Mouse (Mus musculus) limb, embryonic 14.5 days (tissue): ENCODE measurements at regions not wholly inside any gene's neighbourhood (a gene's known extent, or its start where the extent isn't known, plus 50 kb on each side); places are given as distances from the start of the nearest gene placed in this dataset.

Source experiments
- ATAC-seq: fragments of 200-750 bp; cut with Nextera tagmentation; 2 replicates; pipeline ENCODE4 v1.8.0; 2017; ENCODE audit warnings: low read depth, moderate number of reproducible peaks, moderate TSS enrichment; ENCODE audit not compliant: low FRiP score
- DNase-seq: peaks from one replicate; pipeline ENCODE4 v3.0.0-alpha.2; 2015; ENCODE audit warnings: low spot score
- H3K27ac ChIP-seq: fragments of 300-500 bp; sonication (generic); replicated peaks from 2 replicates; pipeline ENCODE4 v1.5.1; 2014; ENCODE audit warnings: low read depth, mild to moderate bottlenecking, low read length, moderate library complexity, mixed read lengths
- H3K27me3 ChIP-seq: fragments of 300-500 bp; sonication (generic); 2 replicates; pipeline ENCODE4 v1.6.1; 2014; ENCODE audit warnings: low read length, mixed read lengths; ENCODE audit not compliant: control insufficient read depth, insufficient read depth
- H3K36me3 ChIP-seq: fragments of 300-500 bp; sonication (generic); 2 replicates; pipeline ENCODE4 v1.6.1; 2014; ENCODE audit warnings: mild to moderate bottlenecking, low read length, moderate library complexity, mixed read lengths; ENCODE audit not compliant: control insufficient read depth, insufficient read depth
- H3K4me1 ChIP-seq: fragments of 300-500 bp; sonication (generic); 2 replicates; pipeline ENCODE4 v1.6.1; 2014; ENCODE audit warnings: antibody characterized with exemption, low read length, mixed read lengths; ENCODE audit not compliant: control insufficient read depth, insufficient read depth
- H3K4me2 ChIP-seq: fragments of 300-500 bp; sonication (generic); replicated peaks from 2 replicates; pipeline ENCODE4 v1.6.1; 2014; ENCODE audit warnings: low read depth, mild to moderate bottlenecking, low read length, moderate library complexity; ENCODE audit not compliant: severe bottlenecking
- H3K4me3 ChIP-seq: fragments of 300-500 bp; sonication (generic); replicated peaks from 2 replicates; pipeline ENCODE4 v1.5.1; 2014; ENCODE audit warnings: low read length
- H3K9ac ChIP-seq: fragments of 300-500 bp; sonication (generic); 2 replicates; pipeline ENCODE4 v1.6.1; 2014; ENCODE audit warnings: mild to moderate bottlenecking, low read depth, low read length, moderate library complexity; ENCODE audit not compliant: severe bottlenecking
- H3K9me3 ChIP-seq: fragments of 300-500 bp; sonication (generic); 2 replicates; pipeline ENCODE4 v1.6.1; 2016; ENCODE audit warnings: low read length; ENCODE audit not compliant: control insufficient read depth
- POLR2A ChIP-seq: fragments of 200-500 bp; IDR thresholded peaks from 2 replicates; pipeline ENCODE4 v1.8.0; 2012; ENCODE audit warnings: inconsistent platforms, mild to moderate bottlenecking, moderate library complexity, borderline replicate concordance; ENCODE audit not compliant: insufficient read depth, insufficient read length; ENCODE audit errors: extremely low read depth
- WGBS: fragments of 180-500 bp; shearing (Covaris S2); extraction: QIAGEN DNeasy Blood & Tissue Kit; methylation state at CpG from one replicate; pipeline ENCODE4 v1.1.7; 2014; 5-methylcytosine and 5-hydroxymethylcytosine counted together

DNA sequence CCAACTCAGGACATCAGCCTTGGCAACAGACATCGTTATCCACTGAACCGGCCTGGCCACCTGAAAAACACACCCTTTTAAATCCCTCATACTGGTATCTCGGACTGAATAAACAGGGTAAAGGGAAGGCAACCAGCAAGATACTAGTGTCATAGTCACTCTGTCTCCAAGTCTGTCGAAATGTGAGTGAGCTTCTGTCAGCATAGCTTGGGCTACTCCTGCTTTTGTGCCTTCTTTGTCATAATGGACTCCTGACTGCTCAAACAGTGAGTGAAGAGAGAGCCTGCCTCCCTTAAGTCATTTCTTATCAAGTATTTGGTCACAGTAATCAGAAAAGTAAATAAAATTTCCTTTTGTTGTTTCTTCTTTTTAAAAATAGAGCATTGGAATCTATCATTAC is 53.0 kb upstream of the Lsm8 start:
- Histone ChIP-seq H3K27ac (no peak overlapping the region), H3K9me3 (no peaks in the 10 kb centered on the region), H3K4me2 (no peak overlapping the region), H3K4me1 (no peaks in the 10 kb centered on the region), H3K4me3 (no peak overlapping the region), H3K9ac (no peak overlapping the region), H3K36me3 (no peaks in the 10 kb centered on the region), H3K27me3 (no peaks in the 10 kb centered on the region)
- no peak for TF ChIP-seq POLR2A
- no peak for DNase-seq
- no peak for ATAC-seq
- 69% methylated on average over 4 of the region's 4 CpGs for WGBS

DNA sequence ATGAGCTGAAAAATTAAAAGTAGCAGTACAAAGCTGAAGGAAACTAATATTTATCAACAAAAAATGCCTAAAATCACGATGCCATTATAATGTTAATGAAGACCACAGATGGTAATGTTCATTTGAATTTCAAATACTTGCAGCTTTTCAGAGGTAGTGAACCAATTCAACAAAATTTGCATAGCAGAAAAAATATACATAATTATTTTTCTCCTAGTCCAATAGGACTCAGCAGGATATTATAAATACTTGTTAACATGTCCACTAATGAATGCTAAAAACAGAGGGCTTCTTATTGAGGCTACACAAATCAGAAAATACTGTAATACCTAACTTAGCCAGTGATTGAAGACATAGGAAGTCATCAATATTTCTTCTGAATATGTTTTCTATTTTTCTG is 52.5 kb upstream of the Lsm8 start:
- Histone ChIP-seq H3K4me1 (no peaks in the 10 kb centered on the region), H3K4me2 (no peak overlapping the region), H3K27ac (no peak overlapping the region), H3K4me3 (no peak overlapping the region), H3K9me3 (no peaks in the 10 kb centered on the region), H3K36me3 (no peaks in the 10 kb centered on the region), H3K27me3 (no peaks in the 10 kb centered on the region), H3K9ac (no peak overlapping the region)
- no peak for DNase-seq
- 67% methylated on average over 1 of the region's 1 CpGs for WGBS
- TF ChIP-seq POLR2A = no peak
- no peak for ATAC-seq

GRCm38 (mm10) chr6:18796540-18796939 is 51.8 kb upstream of the Lsm8 start:
- Histone ChIP-seq H3K36me3 (no peaks in the 10 kb centered on the region), H3K27ac (no peak overlapping the region), H3K27me3 (no peaks in the 10 kb centered on the region), H3K4me2 (no peak overlapping the region), H3K4me1 (no peaks in the 10 kb centered on the region), H3K9ac (no peak overlapping the region), H3K9me3 (no peaks in the 10 kb centered on the region), H3K4me3 (no peak overlapping the region)
- no peak for TF ChIP-seq POLR2A
- no peak for ATAC-seq
- DNase-seq = no peak
